Mouse (Mus musculus): ENCODE data around the gene H2afy.

Gene H2afy

GRCm38 (mm10) chr13:56113431-56114248 lies 22.5 kb downstream of the H2afy start:
- DNase-seq (ENCODE audit: extremely low spot score, low read depth, low spot score) = no peak

DNA sequence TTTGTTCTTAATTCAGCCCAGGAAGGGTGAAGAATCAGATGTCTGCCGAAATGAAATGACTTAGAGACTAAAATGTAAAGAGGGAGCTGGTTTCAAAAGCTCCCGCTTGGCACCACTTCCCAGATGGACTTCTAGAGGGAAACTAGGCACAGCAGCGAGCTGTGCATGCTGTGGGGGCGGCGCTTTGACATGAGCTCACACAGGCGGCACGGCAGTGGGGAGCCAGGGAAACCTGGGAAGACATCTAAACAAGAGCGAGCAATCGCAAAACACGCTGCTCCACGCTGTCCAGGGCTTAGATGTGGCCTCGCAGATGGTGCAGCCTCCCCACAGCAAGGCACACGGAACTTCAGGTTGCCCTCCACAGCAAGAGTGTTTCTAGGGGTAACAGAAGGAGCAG lies 23.2 kb downstream of the H2afy start:
- no peak for DNase-seq (ENCODE audit: extremely low spot score, low read depth, low spot score)

DNA sequence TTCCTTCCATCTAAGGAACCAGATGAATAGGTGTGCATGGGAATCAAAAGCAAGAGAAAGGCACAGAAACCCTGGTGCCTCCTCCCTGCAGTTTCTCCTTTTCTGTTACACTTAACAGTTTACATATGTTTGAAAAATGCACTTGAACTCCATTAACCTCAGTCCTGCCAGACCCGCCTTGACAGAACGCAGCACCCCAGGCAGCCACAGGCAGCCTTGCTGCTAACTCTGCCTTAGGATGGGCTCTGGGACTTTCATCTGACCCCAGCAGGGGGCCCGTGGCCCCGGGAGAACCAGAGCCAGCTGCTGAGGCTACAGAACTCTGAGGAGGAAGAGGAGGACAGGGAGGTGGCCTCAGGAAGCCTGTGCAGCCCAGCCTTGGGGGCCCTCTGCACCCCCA lies 23.7 kb downstream of the H2afy start:
- peak; percentile 53 for DNase-seq (ENCODE audit: extremely low spot score, low read depth, low spot score)

GRCm38 (mm10) chr13:56111601-56112000 lies 24.6 kb downstream of the H2afy start:
- DNase-seq (ENCODE audit: extremely low spot score, low read depth, low spot score) = no peak

DNA sequence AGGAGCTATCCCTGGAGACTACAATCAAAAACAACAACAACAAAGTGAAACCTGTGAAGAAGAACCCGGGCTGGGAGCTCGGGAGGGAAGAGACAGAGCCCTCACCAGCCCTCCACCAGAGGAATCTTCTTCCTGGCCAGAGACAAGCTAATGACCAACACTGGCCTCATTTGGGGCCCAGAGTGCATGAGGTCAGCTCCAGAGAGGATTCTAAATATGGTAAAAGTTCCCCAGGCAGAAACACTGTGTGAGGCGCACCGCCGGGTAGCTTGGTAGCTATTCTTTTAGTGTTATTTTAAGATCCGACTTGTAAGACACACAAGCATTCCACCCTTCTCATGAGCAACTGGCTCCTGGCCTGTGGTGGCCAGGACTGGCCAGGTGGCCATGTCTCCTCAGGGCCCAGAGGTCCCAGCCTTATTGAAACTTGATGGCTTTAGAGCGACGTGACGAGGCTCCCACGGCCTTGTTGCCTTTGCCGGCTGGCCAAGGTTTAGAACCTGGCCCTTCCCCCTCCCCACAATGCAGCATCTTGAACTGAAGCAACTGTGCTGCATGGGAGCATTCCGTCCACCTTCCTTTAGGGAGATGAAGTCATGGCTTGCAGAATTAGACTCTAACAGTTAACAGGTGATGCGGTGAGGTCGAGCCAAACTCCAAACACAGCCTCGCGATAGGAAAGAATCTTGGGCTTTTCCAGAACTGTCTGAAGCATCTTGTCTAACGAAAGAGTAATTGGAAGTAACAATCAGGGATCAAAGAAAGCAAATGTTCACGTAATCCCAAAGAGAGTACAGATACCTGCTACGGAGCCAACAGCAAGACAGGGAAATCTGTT lies 25.2 kb downstream of the H2afy start:
- DNase-seq (ENCODE audit: extremely low spot score, low read depth, low spot score) = no peak

GRCm38 (mm10) chr13:56109703-56110102 lies 26.5 kb downstream of the H2afy start:
- no peak for DNase-seq (ENCODE audit: extremely low spot score, low read depth, low spot score)

GRCm38 (mm10) chr13:56108849-56109519 lies 27.2 kb downstream of the H2afy start:
- no peak for DNase-seq (ENCODE audit: extremely low spot score, low read depth, low spot score)

DNA sequence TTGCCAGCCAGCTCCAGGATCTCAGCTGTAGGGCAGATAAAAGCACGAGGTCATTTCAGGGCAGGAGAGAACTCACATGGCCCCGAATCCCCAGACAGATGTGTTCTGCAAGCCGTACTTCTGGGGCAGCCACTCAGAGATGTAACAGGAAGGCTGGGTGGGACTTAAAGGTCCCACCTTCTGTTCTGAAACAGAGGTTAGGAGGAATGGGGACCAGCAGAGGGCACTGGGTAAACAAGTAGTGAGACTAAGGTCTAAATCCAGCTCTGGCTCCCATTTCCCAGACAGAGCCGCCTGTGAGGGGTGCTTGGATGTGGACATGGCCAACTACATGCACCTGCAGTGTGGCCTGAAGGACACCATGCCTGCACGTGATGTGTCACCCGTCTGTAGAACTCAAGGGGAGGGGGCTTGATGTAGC lies 31.2 kb downstream of the H2afy start:
- DNase-seq (ENCODE audit: extremely low spot score, low read depth, low spot score) = no peak

DNA sequence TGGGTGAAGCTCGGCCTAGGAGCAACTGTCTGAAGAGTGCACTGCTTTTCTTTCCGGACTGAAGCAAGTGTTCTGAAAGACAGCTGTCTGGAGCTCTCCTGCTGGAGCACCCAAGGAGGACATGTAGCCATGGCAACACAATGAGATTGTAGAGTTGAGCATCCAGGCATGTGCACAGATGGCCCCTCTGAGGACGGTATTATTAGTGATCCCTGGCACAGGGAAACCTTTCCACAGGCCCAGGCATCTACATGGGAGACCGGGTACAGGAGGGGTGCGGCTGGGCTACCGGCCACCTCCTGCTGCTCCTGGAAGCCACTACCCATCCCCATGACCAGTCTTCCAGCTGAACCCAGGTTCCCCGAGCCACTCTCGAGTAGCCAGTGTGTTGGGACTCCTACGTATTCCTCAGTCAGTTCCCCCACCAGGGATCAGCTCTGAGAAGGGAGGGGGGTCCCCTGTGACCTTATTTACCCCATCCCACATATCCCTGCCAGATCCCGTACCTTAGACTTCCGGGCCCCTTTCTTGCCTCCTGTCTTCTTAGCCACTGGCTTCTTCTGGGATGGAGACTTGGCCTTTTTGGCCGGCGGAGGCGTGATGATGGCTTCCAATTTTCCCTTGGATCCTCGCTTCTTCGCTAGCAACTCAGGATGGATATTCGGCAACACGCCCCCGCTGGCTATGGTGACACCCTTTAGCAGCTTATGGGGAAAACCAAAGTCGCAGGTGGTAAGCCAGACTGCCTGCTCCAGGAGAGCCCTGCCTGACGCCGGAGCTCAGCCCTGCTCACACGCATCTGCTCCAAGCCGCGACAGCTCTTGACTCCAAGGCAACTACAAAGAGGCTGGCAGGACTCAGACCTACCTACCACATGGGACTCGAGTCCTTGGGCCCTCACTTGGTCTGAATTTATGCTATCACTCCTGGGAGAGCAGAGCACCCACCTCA lies 32.1 kb downstream of the H2afy start:
- DNase-seq (ENCODE audit: extremely low spot score, low read depth, low spot score) = no peak

- DNase-seq (ENCODE audit: extremely low spot score, low read depth, low spot score) = no peak
Observed at GRCm38 (mm10) chr13:56102160-56102559, 34.0 kb downstream of the H2afy start.

GRCm38 (mm10) chr13:56095601-56096195 lies 40.5 kb downstream of the H2afy start:
- no peak for DNase-seq (ENCODE audit: extremely low spot score, low read depth, low spot score)

DNA sequence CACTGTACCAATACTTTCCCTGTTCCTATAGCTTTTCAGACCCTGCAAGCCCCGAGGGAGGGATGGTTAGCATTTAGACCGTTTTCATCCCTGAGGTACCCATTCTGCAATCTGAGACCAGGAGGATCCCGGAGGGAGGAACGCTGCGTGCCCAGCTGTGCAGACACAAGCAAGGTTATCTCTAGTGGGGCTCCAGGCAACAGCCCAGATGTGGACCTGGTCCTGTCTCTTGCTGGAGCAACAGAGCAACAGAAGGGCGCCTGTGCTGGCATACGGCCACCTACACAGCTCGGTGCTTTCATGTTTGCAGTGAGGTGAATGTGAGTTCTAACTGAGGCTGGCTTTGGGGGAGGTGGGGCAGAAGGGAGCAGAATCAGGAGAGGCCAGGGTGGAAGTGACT lies 41.6 kb downstream of the H2afy start:
- DNase-seq (ENCODE audit: extremely low spot score, low read depth, low spot score) = no peak

GRCm38 (mm10) chr13:56093680-56094079 lies 42.5 kb downstream of the H2afy start:
- no peak for DNase-seq (ENCODE audit: extremely low spot score, low read depth, low spot score)

DNA sequence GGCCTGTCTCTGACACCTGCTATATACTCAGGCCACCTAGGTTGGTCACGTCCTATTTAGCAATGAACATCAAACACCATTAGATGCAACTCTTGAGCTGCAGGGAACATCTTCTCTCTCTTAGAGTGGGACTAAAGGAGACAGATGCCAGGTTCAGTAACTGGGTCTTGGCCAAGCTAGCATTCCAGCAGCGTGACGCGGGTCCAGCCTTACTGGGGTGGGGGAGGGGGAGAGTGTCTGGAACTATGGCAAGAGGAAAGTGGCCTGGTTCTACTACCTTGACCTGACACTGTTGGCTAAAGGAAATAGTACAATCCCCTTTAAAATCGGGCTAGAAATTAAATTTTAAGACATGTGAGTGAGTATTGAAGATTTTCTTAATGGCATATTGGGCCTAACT lies 43.6 kb downstream of the H2afy start:
- no peak for DNase-seq (ENCODE audit: extremely low spot score, low read depth, low spot score)

- DNase-seq (ENCODE audit: extremely low spot score, low read depth, low spot score) = no peak
Observed at GRCm38 (mm10) chr13:56090597-56090996, 45.6 kb downstream of the H2afy start.

DNA sequence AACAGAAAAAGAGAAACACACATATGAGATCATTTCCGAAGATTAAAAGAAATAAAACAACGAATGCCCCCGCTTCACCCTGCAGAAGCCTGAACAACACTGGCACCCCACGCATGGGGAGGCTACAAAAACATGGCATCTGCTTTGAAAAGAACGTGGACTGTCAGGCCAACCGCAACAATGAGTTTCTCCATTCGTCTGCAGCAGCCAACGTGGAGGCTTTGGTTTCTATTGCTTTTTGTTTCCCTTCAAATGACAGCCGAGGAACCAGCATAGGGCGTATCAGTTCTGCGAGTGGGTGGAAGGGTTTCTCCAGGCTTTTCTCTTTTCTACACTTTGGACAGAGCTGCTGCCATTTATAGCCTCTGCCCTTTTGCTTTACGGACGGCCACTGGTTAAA lies 47.6 kb downstream of the H2afy start:
- no peak for DNase-seq (ENCODE audit: extremely low spot score, low read depth, low spot score)

GRCm38 (mm10) chr13:56087936-56088335 lies 48.2 kb downstream of the H2afy start:
- no peak for DNase-seq (ENCODE audit: extremely low spot score, low read depth, low spot score)

GRCm38 (mm10) chr13:56084146-56084905 lies 51.8 kb downstream of the H2afy start:
- no peak for DNase-seq (ENCODE audit: extremely low spot score, low read depth, low spot score)

- DNase-seq (ENCODE audit: extremely low spot score, low read depth, low spot score) = no peak
Observed at GRCm38 (mm10) chr13:56081656-56082055, 54.5 kb downstream of the H2afy start.

Data from hindlimb bud, embryonic 11.5 days (tissue).